Mouse (Mus musculus): ENCODE measurements at regions not wholly inside any gene's neighbourhood (a gene's known extent, or its start where the extent isn't known, plus 50 kb on each side); places are given as distances from the start of the nearest gene placed in this dataset.
A peak's percentile ranks its signal among the peaks of the same experiment; 100 is the strongest.

DNA sequence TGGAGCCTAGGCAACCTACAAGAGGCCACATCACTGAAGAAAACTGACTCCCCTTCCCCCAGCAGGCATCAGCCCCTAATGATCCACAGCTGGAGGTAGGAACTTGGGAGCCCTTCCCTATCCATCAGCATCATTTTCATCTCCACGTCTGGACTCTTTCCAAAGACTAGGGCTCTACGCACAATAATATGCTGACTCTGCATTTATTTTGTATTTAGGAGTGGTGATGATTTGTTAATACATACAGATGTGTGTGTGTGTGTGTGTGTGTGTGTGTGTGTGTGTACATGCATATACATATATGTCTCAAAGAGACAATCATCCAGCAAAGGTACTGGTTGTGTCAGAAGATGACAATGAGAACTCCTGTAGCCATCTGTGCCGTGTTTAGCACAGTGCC is 251.2 kb downstream of the Xpnpep1 start:
- Histone ChIP-seq H3K36me3 (ENCODE audit: control insufficient read depth, insufficient read depth, low read length) (no peaks in the 10 kb centered on the region), H3K4me3 (ENCODE audit: low read depth, low read length) (no peak overlapping the region), H3K27me3 (ENCODE audit: control insufficient read depth, insufficient read depth, low read length) (no peaks in the 10 kb centered on the region), H3K4me1 (replicated peaks; ENCODE audit: control insufficient read depth, insufficient read depth) (no peaks in the 10 kb centered on the region), H3K4me2 (replicated peaks; ENCODE audit: low read depth) (no peak overlapping the region), H3K9ac (ENCODE audit: low read length) (no peak overlapping the region), H3K9me3 (ENCODE audit: control insufficient read depth, low read length) (no peaks in the 10 kb centered on the region), H3K27ac (replicated peaks) (no peak overlapping the region)
- DNase-seq (ENCODE audit: low spot score) (no peak), ATAC-seq (ENCODE audit: low FRiP score, low TSS enrichment) (no peak)
- no peak for TF ChIP-seq CTCF (IDR thresholded peaks at IDR 0.05; ENCODE audit: low read depth)
- no peak for TF ChIP-seq EP300 (optimal IDR thresholded peaks at IDR 0.05)
- 72% methylated on average over 3 of the region's 3 CpGs for WGBS

DNA sequence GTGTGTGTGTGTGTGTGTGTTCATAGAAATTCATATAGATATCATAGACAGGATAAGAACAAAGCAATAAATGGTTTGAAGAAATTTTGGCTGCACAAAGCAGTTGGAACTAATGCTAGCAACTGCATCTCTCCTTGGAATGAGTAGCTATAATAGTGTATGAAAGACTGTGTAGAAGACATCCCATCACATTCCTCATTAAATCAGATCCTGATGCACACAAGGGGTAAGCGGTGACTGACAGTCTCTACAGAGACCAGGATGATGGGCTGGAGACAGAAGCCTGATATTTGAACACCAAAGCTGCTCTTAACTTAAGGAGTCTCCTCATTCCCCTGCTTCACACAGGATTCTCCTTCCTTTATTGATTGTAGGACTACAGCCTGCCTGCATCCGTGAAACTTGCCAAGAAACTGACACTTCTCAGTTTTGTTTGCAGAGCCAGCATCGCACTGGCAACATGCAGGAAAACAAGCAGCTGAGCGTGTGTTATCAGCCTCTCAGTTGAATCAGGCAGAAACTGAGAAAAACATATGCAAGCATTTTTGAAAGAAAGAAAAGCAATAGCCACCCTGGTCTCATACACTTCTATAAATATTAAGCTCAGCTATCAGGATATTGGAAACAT is 271.1 kb downstream of the Xpnpep1 start:
- 46% methylated on average over 4 of the region's 4 CpGs for WGBS
- Histone ChIP-seq H3K4me3 (ENCODE audit: low read depth, low read length) (no peak overlapping the region), H3K27me3 (ENCODE audit: control insufficient read depth, insufficient read depth, low read length) (no peaks in the 10 kb centered on the region), H3K4me1 (replicated peaks; ENCODE audit: control insufficient read depth, insufficient read depth) (no peaks in the 10 kb centered on the region), H3K36me3 (ENCODE audit: control insufficient read depth, insufficient read depth, low read length) (no peaks in the 10 kb centered on the region), H3K9me3 (ENCODE audit: control insufficient read depth, low read length) (no peaks in the 10 kb centered on the region), H3K9ac (ENCODE audit: low read length) (no peak overlapping the region), H3K4me2 (replicated peaks; ENCODE audit: low read depth) (no peak overlapping the region), H3K27ac (replicated peaks) (no peak overlapping the region)
- no peak for TF ChIP-seq EP300 (optimal IDR thresholded peaks at IDR 0.05)
- TF ChIP-seq CTCF (IDR thresholded peaks at IDR 0.05; ENCODE audit: low read depth), result no peak
- no peak for ATAC-seq (ENCODE audit: low FRiP score, low TSS enrichment)
- DNase-seq (ENCODE audit: low spot score), result no peak

DNA sequence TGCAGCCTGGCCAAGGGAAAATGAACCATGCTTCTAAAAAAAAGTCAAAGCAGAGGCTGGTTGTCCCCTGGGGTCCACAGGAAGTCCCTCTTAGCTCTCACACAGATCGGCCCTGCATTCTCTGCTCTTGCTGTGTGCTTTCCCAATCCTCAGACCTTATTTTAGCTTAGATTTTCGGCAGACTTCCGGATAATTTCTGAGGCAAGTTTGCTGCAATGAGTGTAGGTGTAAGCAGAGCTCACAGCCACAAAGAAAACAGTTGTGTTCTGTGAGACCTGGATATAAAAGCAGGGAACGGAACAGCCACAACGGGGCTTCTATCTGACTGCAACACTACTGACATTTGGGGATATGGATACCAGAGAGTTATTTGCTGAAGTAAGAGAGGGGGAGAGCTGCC is 271.9 kb downstream of the Xpnpep1 start:
- no peak for TF ChIP-seq CTCF (IDR thresholded peaks at IDR 0.05; ENCODE audit: low read depth)
- 82% methylated on average over 5 of the region's 5 CpGs for WGBS
- Histone ChIP-seq H3K4me3 (ENCODE audit: low read depth, low read length) (no peak overlapping the region), H3K4me1 (replicated peaks; ENCODE audit: control insufficient read depth, insufficient read depth) (no peaks in the 10 kb centered on the region), H3K36me3 (ENCODE audit: control insufficient read depth, insufficient read depth, low read length) (no peaks in the 10 kb centered on the region), H3K27ac (replicated peaks) (no peak overlapping the region), H3K9me3 (ENCODE audit: control insufficient read depth, low read length) (no peaks in the 10 kb centered on the region), H3K27me3 (ENCODE audit: control insufficient read depth, insufficient read depth, low read length) (no peaks in the 10 kb centered on the region), H3K4me2 (replicated peaks; ENCODE audit: low read depth) (no peak overlapping the region), H3K9ac (ENCODE audit: low read length) (no peak overlapping the region)
- DNase-seq (ENCODE audit: low spot score) (no peak), ATAC-seq (ENCODE audit: low FRiP score, low TSS enrichment) (no peak)

DNA sequence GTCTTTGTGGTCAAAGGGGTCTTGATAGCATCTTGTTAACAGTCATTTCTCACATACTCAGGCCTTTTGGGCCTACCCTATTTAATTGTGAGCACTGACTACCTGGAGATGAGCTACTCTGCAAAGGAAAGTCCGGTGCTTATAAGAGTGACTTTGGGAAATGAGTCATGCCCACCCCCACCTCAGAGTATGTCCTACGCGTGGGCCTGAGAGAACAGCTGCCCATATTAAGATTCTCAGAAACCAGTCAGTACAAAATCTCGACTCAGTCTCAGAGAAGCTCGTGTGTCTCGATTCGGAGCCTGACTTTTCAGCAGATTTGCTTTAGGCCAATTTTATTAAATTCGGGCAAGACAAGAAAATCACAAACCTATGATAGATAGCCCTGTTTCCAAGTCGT is 301.1 kb downstream of the Xpnpep1 start:
- TF ChIP-seq EP300 (optimal IDR thresholded peaks at IDR 0.05) (no peak), CTCF (IDR thresholded peaks at IDR 0.05; ENCODE audit: low read depth) (no peak)

DNA sequence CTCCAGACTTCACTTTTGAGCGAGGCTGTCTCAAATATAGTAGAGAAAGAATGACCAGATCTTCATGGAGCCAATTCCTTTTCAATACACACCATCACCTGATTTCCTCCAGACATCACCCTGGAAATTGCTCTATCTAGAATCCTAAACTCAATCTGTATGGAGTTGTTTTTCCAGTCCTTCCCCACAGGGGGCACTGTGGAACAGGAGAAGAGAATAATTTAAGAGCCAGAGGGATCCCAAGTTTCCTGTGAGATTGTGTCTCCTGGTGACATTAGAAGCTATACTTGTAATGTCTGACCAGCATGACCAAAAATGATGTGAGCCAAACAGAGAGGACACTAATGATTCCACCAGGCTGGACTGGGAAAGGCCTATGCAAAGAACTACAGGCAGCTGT is 318.2 kb downstream of the Xpnpep1 start:
- no peak overlapping the region for H3K9ac ChIP-seq (ENCODE audit: low read length)
- no peaks in the 10 kb centered on the region for H3K27me3 ChIP-seq (ENCODE audit: control insufficient read depth, insufficient read depth, low read length)
- H3K27ac ChIP-seq (replicated peaks), result no peak overlapping the region
- no peak overlapping the region for H3K4me2 ChIP-seq (replicated peaks; ENCODE audit: low read depth)
- H3K36me3 ChIP-seq (ENCODE audit: control insufficient read depth, insufficient read depth, low read length), result no peaks in the 10 kb centered on the region
- DNase-seq (ENCODE audit: low spot score) (no peak), ATAC-seq (ENCODE audit: low FRiP score, low TSS enrichment) (no peak)
- TF ChIP-seq EP300 (optimal IDR thresholded peaks at IDR 0.05) (no peak), CTCF (IDR thresholded peaks at IDR 0.05; ENCODE audit: low read depth) (peak; percentile 51)
- WGBS, result 41% methylated on average over 1 of the region's 1 CpGs
- no peaks in the 10 kb centered on the region for H3K9me3 ChIP-seq (ENCODE audit: control insufficient read depth, low read length)
- no peak overlapping the region for H3K4me3 ChIP-seq (ENCODE audit: low read depth, low read length)
- no peaks in the 10 kb centered on the region for H3K4me1 ChIP-seq (replicated peaks; ENCODE audit: control insufficient read depth, insufficient read depth)

More for the DNA sequence above, 301.1 kb downstream of the Xpnpep1 start:
- 86% methylated on average over 9 of the region's 9 CpGs for WGBS
- Histone ChIP-seq H3K27me3 (ENCODE audit: control insufficient read depth, insufficient read depth, low read length) (no peaks in the 10 kb centered on the region), H3K36me3 (ENCODE audit: control insufficient read depth, insufficient read depth, low read length) (no peaks in the 10 kb centered on the region), H3K4me1 (replicated peaks; ENCODE audit: control insufficient read depth, insufficient read depth) (no peaks in the 10 kb centered on the region), H3K9me3 (ENCODE audit: control insufficient read depth, low read length) (no peaks in the 10 kb centered on the region), H3K4me3 (ENCODE audit: low read depth, low read length) (no peak overlapping the region), H3K9ac (ENCODE audit: low read length) (no peak overlapping the region), H3K27ac (replicated peaks) (no peak overlapping the region), H3K4me2 (replicated peaks; ENCODE audit: low read depth) (no peak overlapping the region)
- ATAC-seq (ENCODE audit: low FRiP score, low TSS enrichment), result no peak
- DNase-seq (ENCODE audit: low spot score), result no peak

DNA sequence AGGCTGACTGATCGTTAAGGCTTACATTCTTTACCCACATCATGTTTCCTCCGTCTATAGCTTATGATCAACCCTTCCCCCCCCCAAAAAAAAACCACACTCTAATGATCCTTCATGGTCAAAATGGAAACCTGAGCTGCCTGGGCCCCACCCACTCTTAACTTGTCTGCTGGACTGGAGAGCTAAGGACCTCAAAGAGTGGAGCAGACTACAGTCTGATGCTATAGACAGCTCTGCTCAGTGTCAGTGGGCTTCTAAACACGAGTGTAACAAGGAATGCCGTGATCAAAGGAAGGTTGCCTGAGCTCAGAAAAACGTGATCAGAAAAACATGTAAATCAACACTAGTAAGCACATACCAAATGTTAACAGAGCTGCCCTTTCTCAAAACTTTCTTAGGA is 324.7 kb downstream of the Xpnpep1 start:
- no peaks in the 10 kb centered on the region for H3K27me3 ChIP-seq (ENCODE audit: control insufficient read depth, insufficient read depth, low read length)
- H3K27ac ChIP-seq (replicated peaks), result no peak overlapping the region
- no peak overlapping the region for H3K4me3 ChIP-seq (ENCODE audit: low read depth, low read length)
- H3K9me3 ChIP-seq (ENCODE audit: control insufficient read depth, low read length), result no peaks in the 10 kb centered on the region
- WGBS, result 26% methylated on average over 5 of the region's 5 CpGs
- DNase-seq (ENCODE audit: low spot score) (no peak), ATAC-seq (ENCODE audit: low FRiP score, low TSS enrichment) (no peak)
- no peak overlapping the region for H3K9ac ChIP-seq (ENCODE audit: low read length)
- no peaks in the 10 kb centered on the region for H3K4me1 ChIP-seq (replicated peaks; ENCODE audit: control insufficient read depth, insufficient read depth)
- no peak overlapping the region for H3K4me2 ChIP-seq (replicated peaks; ENCODE audit: low read depth)
- TF ChIP-seq EP300 (optimal IDR thresholded peaks at IDR 0.05) (no peak), CTCF (IDR thresholded peaks at IDR 0.05; ENCODE audit: low read depth) (no peak)
- H3K36me3 ChIP-seq (ENCODE audit: control insufficient read depth, insufficient read depth, low read length), result no peaks in the 10 kb centered on the region
